Mouse (Mus musculus): Measurements from ENCODE around the gene Stard13. TPM values are rescaled to one million over a fixed set of nuclear protein-coding genes. Genes with fewer than 3 reads are reported as not detected.

Gene Stard13
- total and polyA plus RNA-seq, 2 experiments: 7.8 to 21.3 TPM

- 27% methylated on average over 10 of the region's 13 CpGs for WGBS
- peak overlapping the region; percentile 58 for H3K9ac ChIP-seq (ENCODE audit: low read depth, low read length)
Observed at GRCm38 (mm10) chr5:151232576-151233299, 898 bp downstream of the Stard13 start.

GRCm38 (mm10) chr5:151231861-151232260, 1.8 kb downstream of the Stard13 start:
- H3K36me3 ChIP-seq (ENCODE audit: control insufficient read depth, insufficient read depth, low read length): no peaks in the 10 kb centered on the region
- H3K4me1 ChIP-seq (ENCODE audit: control insufficient read depth, insufficient read depth, low read length): peaks cover 6% of the 10 kb centered on the region; the same call in 1 of the 2 replicates
- TF ChIP-seq POLR2A (IDR thresholded peaks at IDR 0.05; ENCODE audit: extremely low read depth, insufficient read depth, low read length): no peak
- H3K4me3 ChIP-seq (ENCODE audit: insufficient read depth, low read depth, low read length): no peak overlapping the region
- no peaks in the 10 kb centered on the region for H3K79me2 ChIP-seq (ENCODE audit: control insufficient read depth, insufficient read depth, low read length)
- H3K9ac ChIP-seq (ENCODE audit: low read depth, low read length): no peak overlapping the region
- DNase-seq (ENCODE audit: extremely low read depth, low read depth, low spot score): no peak
- 91% methylated on average over 7 of the region's 7 CpGs for WGBS
- H3K27me3 ChIP-seq (ENCODE audit: control insufficient read depth, insufficient read depth, low read length): no peaks in the 10 kb centered on the region
- H3K27ac ChIP-seq (replicated peaks; ENCODE audit: insufficient read depth, low read depth, low read length): no peak overlapping the region

More at GRCm38 (mm10) chr5:151232576-151233299, 898 bp downstream of the Stard13 start:
- Histone ChIP-seq H3K79me2 (ENCODE audit: control insufficient read depth, insufficient read depth, low read length) (no peaks in the 10 kb centered on the region), H3K27ac (replicated peaks; ENCODE audit: insufficient read depth, low read depth, low read length) (peak overlapping the region; percentile 65), H3K4me3 (ENCODE audit: insufficient read depth, low read depth, low read length) (peak overlapping the region; percentile 82; the same call in 1 of the 2 replicates), H3K4me1 (ENCODE audit: control insufficient read depth, insufficient read depth, low read length) (peaks cover 6% of the 10 kb centered on the region; the same call in 1 of the 2 replicates), H3K36me3 (ENCODE audit: control insufficient read depth, insufficient read depth, low read length) (no peaks in the 10 kb centered on the region), H3K27me3 (ENCODE audit: control insufficient read depth, insufficient read depth, low read length) (no peaks in the 10 kb centered on the region)
- DNase-seq (ENCODE audit: extremely low read depth, low read depth, low spot score): peak; percentile 54
- TF ChIP-seq CTCF (IDR thresholded peaks at IDR 0.05; ENCODE audit: low read depth, low read length) (no peak), POLR2A (IDR thresholded peaks at IDR 0.05; ENCODE audit: extremely low read depth, insufficient read depth, low read length) (no peak)

- peak; percentile 59 for DNase-seq (ENCODE audit: extremely low read depth, low read depth, low spot score)
- H3K79me2 ChIP-seq (ENCODE audit: control insufficient read depth, insufficient read depth, low read length): no peaks in the 10 kb centered on the region
- no peak overlapping the region for H3K9ac ChIP-seq (ENCODE audit: low read depth, low read length)
- H3K36me3 ChIP-seq (ENCODE audit: control insufficient read depth, insufficient read depth, low read length): no peaks in the 10 kb centered on the region
- no peak overlapping the region for H3K4me3 ChIP-seq (ENCODE audit: insufficient read depth, low read depth, low read length)
- H3K4me1 ChIP-seq (ENCODE audit: control insufficient read depth, insufficient read depth, low read length): peaks cover 6% of the 10 kb centered on the region; the same call in 1 of the 2 replicates
- H3K27me3 ChIP-seq (ENCODE audit: control insufficient read depth, insufficient read depth, low read length): no peaks in the 10 kb centered on the region
- WGBS: 38% methylated on average over 4 of the region's 4 CpGs
- H3K27ac ChIP-seq (replicated peaks; ENCODE audit: insufficient read depth, low read depth, low read length): no peak overlapping the region
- no peak for TF ChIP-seq CTCF (IDR thresholded peaks at IDR 0.05; ENCODE audit: low read depth, low read length)
- TF ChIP-seq POLR2A (IDR thresholded peaks at IDR 0.05; ENCODE audit: extremely low read depth, insufficient read depth, low read length): no peak
Observed at GRCm38 (mm10) chr5:151231411-151231810, 2.2 kb downstream of the Stard13 start.

- Histone ChIP-seq H3K27ac (replicated peaks; ENCODE audit: insufficient read depth, low read depth, low read length) (no peak overlapping the region), H3K27me3 (ENCODE audit: control insufficient read depth, insufficient read depth, low read length) (no peaks in the 10 kb centered on the region), H3K4me1 (ENCODE audit: control insufficient read depth, insufficient read depth, low read length) (peaks cover 6% of the 10 kb centered on the region; the same call in 1 of the 2 replicates), H3K79me2 (ENCODE audit: control insufficient read depth, insufficient read depth, low read length) (no peaks in the 10 kb centered on the region), H3K9ac (ENCODE audit: low read depth, low read length) (no peak overlapping the region), H3K4me3 (ENCODE audit: insufficient read depth, low read depth, low read length) (no peak overlapping the region), H3K36me3 (ENCODE audit: control insufficient read depth, insufficient read depth, low read length) (no peaks in the 10 kb centered on the region)
- TF ChIP-seq CTCF (IDR thresholded peaks at IDR 0.05; ENCODE audit: low read depth, low read length) (no peak), POLR2A (IDR thresholded peaks at IDR 0.05; ENCODE audit: extremely low read depth, insufficient read depth, low read length) (no peak)
- 95% methylated on average over 4 of the region's 4 CpGs for WGBS
- DNase-seq (ENCODE audit: extremely low read depth, low read depth, low spot score): no peak
Observed at GRCm38 (mm10) chr5:151230427-151230826, 3.2 kb downstream of the Stard13 start.

GRCm38 (mm10) chr5:151228367-151229005, 5.2 kb downstream of the Stard13 start:
- Histone ChIP-seq H3K79me2 (ENCODE audit: control insufficient read depth, insufficient read depth, low read length) (no peaks in the 10 kb centered on the region), H3K36me3 (ENCODE audit: control insufficient read depth, insufficient read depth, low read length) (no peaks in the 10 kb centered on the region), H3K27me3 (ENCODE audit: control insufficient read depth, insufficient read depth, low read length) (no peaks in the 10 kb centered on the region), H3K9ac (ENCODE audit: low read depth, low read length) (no peak overlapping the region), H3K4me1 (ENCODE audit: control insufficient read depth, insufficient read depth, low read length) (peaks cover 6% of the 10 kb centered on the region; the same call in 1 of the 2 replicates), H3K27ac (replicated peaks; ENCODE audit: insufficient read depth, low read depth, low read length) (no peak overlapping the region), H3K4me3 (ENCODE audit: insufficient read depth, low read depth, low read length) (no peak overlapping the region)
- WGBS: 83% methylated on average over 13 of the region's 13 CpGs
- TF ChIP-seq CTCF (IDR thresholded peaks at IDR 0.05; ENCODE audit: low read depth, low read length) (no peak), POLR2A (IDR thresholded peaks at IDR 0.05; ENCODE audit: extremely low read depth, insufficient read depth, low read length) (no peak)
- no peak for DNase-seq (ENCODE audit: extremely low read depth, low read depth, low spot score)
